Mouse (Mus musculus) heart, adult 2 months (tissue): ENCODE measurements around the gene Slc38a9. TPM values are rescaled to one million over a fixed set of nuclear protein-coding genes. Genes with fewer than 3 reads are reported as not detected.

Experiments used
- DNase-seq, 2 experiments: peaks; one replicate each; pipeline ENCODE4 v3.0.0; 2021
- H3K27ac ChIP-seq: fragments of 200-600 bp; 2 replicates; pipeline ENCODE4 v1.8.1; 2022
- H3K27me3 ChIP-seq: fragments of 200-500 bp; 2 replicates; pipeline ENCODE4 v1.6.1; 2012; ENCODE audit warnings: mild to moderate bottlenecking, low read length, inconsistent platforms, mixed read lengths; ENCODE audit not compliant: control insufficient read depth, insufficient read depth
- H3K36me3 ChIP-seq: fragments of 200-500 bp; 2 replicates; pipeline ENCODE4 v1.6.1; 2012; ENCODE audit warnings: low read length, inconsistent platforms; ENCODE audit not compliant: control insufficient read depth, insufficient read depth
- H3K4me1 ChIP-seq: fragments of 200-500 bp; 2 replicates; pipeline ENCODE4 v1.6.1; 2011; ENCODE audit warnings: low read length; ENCODE audit not compliant: control insufficient read depth, insufficient read depth
- H3K4me3 ChIP-seq: fragments of 200-600 bp; 2 replicates; pipeline ENCODE4 v1.8.1; 2022
- H3K79me2 ChIP-seq: fragments of 200-500 bp; replicated peaks from 2 replicates; pipeline ENCODE4 v1.6.1; 2012; ENCODE audit warnings: mild to moderate bottlenecking, inconsistent platforms, low read length, moderate library complexity, mixed read lengths; ENCODE audit not compliant: control insufficient read depth, insufficient read depth
- H3K9ac ChIP-seq: fragments of 200-500 bp; 2 replicates; pipeline ENCODE4 v1.6.1; 2012; ENCODE audit warnings: low read depth, mild to moderate bottlenecking, control low read depth, inconsistent platforms, low read length, mixed read lengths
- CTCF ChIP-seq: fragments of 200-600 bp; IDR thresholded peaks from 2 replicates; pipeline ENCODE4 v1.8.1; 2022; ENCODE audit warnings: antibody characterized with exemption, mild to moderate bottlenecking, moderate library complexity
- EP300 ChIP-seq: fragments of 200-500 bp; IDR thresholded peaks from 2 replicates; pipeline ENCODE4 v1.6.1; 2011; ENCODE audit warnings: low read depth, low read length, control low read depth; ENCODE audit not compliant: insufficient read depth
- POLR2A ChIP-seq: fragments of 200-500 bp; IDR thresholded peaks from 2 replicates; pipeline ENCODE4 v1.6.1; 2011; ENCODE audit warnings: mild to moderate bottlenecking, low read depth, low read length, control low read depth; ENCODE audit not compliant: insufficient read depth
- WGBS: fragments of 180-500 bp; shearing (Covaris S2); methylation state at CpG from one replicate; pipeline ENCODE4 v1.1.7; 2018; 5-methylcytosine and 5-hydroxymethylcytosine counted together
- intact Hi-C: fragments of 180-260 bp; cut with DNase I; formaldehyde crosslinking; loops from one replicate; pipeline ENCODE4 v1.15.1; 2025
- polyA plus RNA-seq: library from polyadenylated mRNA; depleted of rRNA; stranded (reverse); fragments of >200 nt; gene quantifications from 2 replicates; pipeline ENCODE4 v1.2.3, GENCODE M21; 2012; rRNA removed
- total RNA-seq, 2 experiments: library from RNA; stranded (reverse); gene quantifications; 2 replicates each; pipeline ENCODE4 v1.2.3; 2021

The Slc38a9 gene
- total and polyA plus RNA-seq, 3 experiments, result 7.7 to 8.5 (median 8.3) TPM

DNA sequence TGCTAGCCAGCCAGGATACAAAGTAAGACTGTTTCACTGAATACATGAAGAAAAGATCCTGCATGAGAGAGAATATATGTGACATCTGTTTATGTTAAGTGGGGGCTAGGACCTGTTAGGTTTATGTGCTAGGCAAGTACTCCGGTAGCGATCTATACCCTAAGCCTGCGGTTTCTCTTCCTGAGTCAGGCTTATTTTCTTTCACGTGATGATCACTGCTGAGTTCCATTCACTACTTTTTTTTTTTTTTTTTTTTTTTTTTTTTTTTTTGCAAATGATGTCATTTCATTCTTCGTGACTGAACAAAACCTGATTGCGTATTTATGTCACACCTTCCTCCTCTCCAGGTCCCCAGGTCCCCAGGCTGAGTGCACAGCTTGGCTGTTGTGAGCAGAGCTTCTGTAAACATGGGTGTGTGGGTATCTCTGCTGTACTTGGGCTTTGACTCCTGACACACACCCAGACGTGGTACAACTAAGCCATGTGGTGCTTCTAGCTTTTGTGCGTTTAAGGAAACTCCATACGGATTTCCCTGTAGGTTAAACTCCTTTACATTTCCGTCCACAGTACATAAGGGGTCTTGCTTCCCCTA, 126.5 kb downstream of the Slc38a9 start:
- Histone ChIP-seq H3K27ac (no peak overlapping the region), H3K4me3 (no peak overlapping the region), H3K79me2 (no peaks in the 10 kb centered on the region), H3K4me1 (peaks cover 1% of the 10 kb centered on the region; the same call in 1 of the 2 replicates), H3K27me3 (no peaks in the 10 kb centered on the region), H3K36me3 (no peaks in the 10 kb centered on the region), H3K9ac (no peak overlapping the region)
- no peak for TF ChIP-seq CTCF
- TF ChIP-seq EP300, result no peak
- no peak for TF ChIP-seq POLR2A
- DNase-seq, result no peak
- intact Hi-C loops, result no loop called here
- WGBS, result 73% methylated on average over 10 of the region's 10 CpGs

Other genes with a start within 250 kb of the Slc38a9 start
- gene Il6st, start 196.7 kb upstream of the Slc38a9 start, total RNA-seq, result 100 to 1,000 TPM; 204 to 256 TPM
- gene Il6st, start 196.7 kb upstream of the Slc38a9 start, polyA plus RNA-seq, result 39.0 and 62.8 TPM in 2 replicates
- gene Il31ra, start 66.4 kb upstream of the Slc38a9 start, total RNA-seq, result not detected
- gene Il31ra, start 66.4 kb upstream of the Slc38a9 start, polyA plus RNA-seq, result not detected in 2 replicates
- gene Ddx4, start 8.3 kb upstream of the Slc38a9 start, total RNA-seq, result under 1 TPM in 1 of 2 experiments, not detected in 1; 0.13 TPM
- gene Ddx4, start 8.3 kb upstream of the Slc38a9 start, polyA plus RNA-seq, result 0.06 TPM in 1 of 2 replicates, not detected in the other
- 10 to 100 TPM; 51.5 to 51.6 TPM for gene Plpp1, start 140.0 kb downstream of the Slc38a9 start, total RNA-seq
- 70.0 and 106 TPM in 2 replicates for gene Plpp1, start 140.0 kb downstream of the Slc38a9 start, polyA plus RNA-seq